Mouse (Mus musculus) embryonic stem cell, embryonic (primary cell): ENCODE results near the gene Clec4a4.
"Not testable (repeated sequence)": the region's sequence is repeated elsewhere in the genome, so short reads cannot be mapped to it uniquely, and the experiment has no call there.

ENCODE experiments used
- CTCF ChIA-PET, 4 experiments: fragments of 300-600 bp in 2 of 4; fragments of 350-600 bp in 2 of 4; sonication (Branson Sonifier 250); formaldehyde crosslinking; loops; one replicate each; lab custom pipeline; 2022; ENCODE audit warnings: inconsistent platforms in 2 of 4; lab: Charles Lee
- POLR2A ChIA-PET, 4 experiments: fragments of 300-600 bp in 2 of 4; fragments of 350-600 bp in 2 of 4; sonication (Branson Sonifier 250); formaldehyde crosslinking; loops; one replicate each; lab custom pipeline; 2022; ENCODE audit warnings: antibody characterized with exemption in 4 of 4, inconsistent platforms in 1 of 4; lab: Charles Lee

The Clec4a4 gene

GRCm38 (mm10) chr6:122989876-122990437, at the start of gene Clec4a4:
Gene Clec4a4 (plus strand): TSS chr6:122990367.
- CTCF ChIA-PET = no interaction called here
- POLR2A ChIA-PET = no interaction called here

- ChIA-PET CTCF (no interaction called here), POLR2A (no interaction called here)
These were observed 43.4 kb upstream of the Clec4a4 start for GRCm38 (mm10) chr6:122946760-122947159.

GRCm38 (mm10) chr6:122952401-122952800, 37.8 kb upstream of the Clec4a4 start, which contains the start of gene Clec4a3:
Gene Clec4a3 (plus strand): TSS chr6:122952515.
- ChIA-PET POLR2A (no interaction called here), CTCF (interaction anchor here in 1 of 4 experiments (0.5 kb wide), 1 partner anchor 78 kb away, joined by 3 read pairs; the partner anchor contains the start of gene Necap1)

GRCm38 (mm10) chr6:122964562-122964961, 25.6 kb upstream of the Clec4a4 start:
- CTCF ChIA-PET = interaction anchor here in 2 of 4 experiments (0.6 to 1.0 kb wide), 3 partner anchors 85 to 1359 kb away, joined by 3 to 5 read pairs (median 3); no protein-coding TSS in a partner anchor
- POLR2A ChIA-PET = interaction anchor here in 1 of 4 experiments (0.9 kb wide), 1 partner anchor 85 kb away, joined by 4 read pairs; no protein-coding TSS in a partner anchor

GRCm38 (mm10) chr6:122969048-122969447, 21.1 kb upstream of the Clec4a4 start:
- CTCF ChIA-PET = interaction anchor here in 1 of 4 experiments (0.6 kb wide), 1 partner anchor 918 kb away, joined by 6 read pairs; no protein-coding TSS in a partner anchor
- POLR2A ChIA-PET = no interaction called here

DNA sequence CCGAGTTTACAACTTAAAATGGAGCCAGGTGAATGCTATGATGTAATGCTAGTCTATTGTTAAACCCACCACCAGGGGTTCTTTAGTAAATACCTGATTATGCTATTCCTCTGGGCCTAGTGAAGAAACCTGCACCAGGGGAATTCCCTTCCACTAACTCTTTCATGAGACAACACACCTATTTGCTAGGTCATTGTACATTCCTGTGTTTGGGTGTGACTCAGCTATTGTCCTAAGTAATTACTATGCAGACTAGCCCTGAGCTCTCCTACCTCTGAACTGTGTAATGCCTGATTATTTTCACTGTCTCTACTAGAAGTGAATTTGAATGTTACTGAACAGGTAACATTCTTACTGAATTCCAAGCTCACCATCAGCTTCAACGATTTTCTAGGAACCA, 14.5 kb downstream of the Clec4a4 start:
- CTCF ChIA-PET = interaction anchor here in 1 of 4 experiments (1.3 kb wide), 1 partner anchor 112 kb away, joined by 4 read pairs; no protein-coding TSS in a partner anchor
- POLR2A ChIA-PET = not testable (repeated sequence)

DNA sequence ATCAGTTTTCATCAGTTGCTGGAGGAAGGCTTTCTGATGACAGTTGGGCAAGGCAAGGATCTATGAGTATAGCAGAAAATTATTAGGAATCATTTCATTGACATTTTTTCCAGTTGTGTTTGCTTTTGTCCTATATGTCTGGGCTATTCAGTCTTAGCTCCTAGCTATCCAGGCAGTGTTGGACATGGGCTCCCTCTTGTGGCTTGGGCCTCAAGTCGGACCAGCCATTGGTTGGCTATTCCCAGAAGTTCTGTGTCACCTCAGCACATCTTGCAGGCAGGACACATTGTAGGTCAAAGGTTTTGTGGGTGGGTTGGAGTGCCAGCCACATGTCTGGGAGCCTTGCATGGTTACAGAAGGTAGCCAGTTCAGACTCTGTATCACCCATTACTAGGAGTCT, 15.4 kb downstream of the Clec4a4 start:
- ChIA-PET CTCF (interaction anchor here in 1 of 4 experiments (1.3 kb wide), 1 partner anchor 113 kb away, joined by 4 read pairs; no protein-coding TSS in a partner anchor), POLR2A (no interaction called here)

GRCm38 (mm10) chr6:123049742-123050372, 59.7 kb downstream of the Clec4a4 start, which contains the start of gene Clec4b1:
Gene Clec4b1 (plus strand): TSS chr6:123049962.
- ChIA-PET POLR2A (no interaction called here), CTCF (no interaction called here)
